Comparison of ENCODE assay signal across 18 mouse cellular contexts in the genomic region with DNA sequence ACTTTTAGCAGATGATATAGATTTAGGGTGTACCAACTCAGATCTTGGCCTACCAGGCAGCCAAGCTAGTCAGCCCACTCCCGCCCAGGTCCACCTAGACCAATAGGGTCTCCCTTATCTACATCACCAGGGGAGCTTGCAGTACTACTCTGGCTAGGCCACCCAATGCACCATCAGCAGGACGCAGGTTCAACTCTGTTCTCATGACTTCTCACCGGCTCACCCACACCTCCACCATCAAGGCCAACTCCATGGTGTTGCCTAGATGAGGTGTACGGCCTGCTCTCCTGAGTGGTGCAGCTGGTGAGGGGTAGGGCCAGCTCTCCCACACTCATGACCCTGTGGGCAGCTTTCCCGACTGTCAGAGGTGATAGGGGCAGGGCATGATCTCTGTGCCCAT. TPM values are rescaled to one million over a fixed set of nuclear protein-coding genes. Genes with fewer than 3 reads are reported as not detected.
A peak's percentile ranks its signal among the peaks of the same experiment; 100 is the strongest.
DNase-seq lines count a peak whose midpoint lies in the region.
"Had no signal": no experiment of that assay in that cellular context is flagged by ENCODE, and none has a peak within 500 bp of the region (broad histone marks: within the 10 kb centered on the region; RNA-seq: fewer than 3 reads in every experiment).

No protein-coding gene starts in this region.

- H3K36me3 ChIP-seq in heart, embryonic 10.5 days = no peaks in the 10 kb centered on the region
- H3K36me3 ChIP-seq: G1E had no signal

- H3K9me3 ChIP-seq in heart, embryonic 10.5 days = no peaks in the 10 kb centered on the region
- H3K9me3 ChIP-seq: G1E had no signal

- intact Hi-C loops in heart, postnatal 25 days (cut with DNase I) = no loop called here
- intact Hi-C loops in heart, postnatal 36 days (cut with DNase I) = no loop called here

- H3K4me1 ChIP-seq in heart, embryonic 10.5 days = no peaks in the 10 kb centered on the region

- H3K27me3 ChIP-seq in heart, embryonic 10.5 days (ENCODE audit: insufficient read depth, poor library complexity, severe bottlenecking) = no peaks in the 10 kb centered on the region
- H3K27me3 ChIP-seq: CH12.LX had no signal

- no peak overlapping the region for H3K4me3 ChIP-seq in heart, embryonic 10.5 days

- WGBS in heart, embryonic 10.5 days = 91% methylated on average over 5 of the region's 5 CpGs

- no peak overlapping the region for H3K27ac ChIP-seq in heart, embryonic 10.5 days

- peak; percentile 73 for DNase-seq in heart, adult 11 months
- no peak for DNase-seq in heart, postnatal 25 days (ENCODE audit: low spot score)
- peak; percentile 68 for DNase-seq in heart, embryonic 10.5 days (ENCODE audit: low spot score)
- DNase-seq in heart, postnatal 36 days = no peak
- DNase-seq: adrenal gland, adult 2 months; adrenal gland, adult 8-10 months; adrenal gland, postnatal 10 days; adrenal gland, postnatal 14 days; adrenal gland, postnatal 25 days; adrenal gland, postnatal 36 days; B cell, adult 2 months; cerebellum, adult 11 months; cerebellum, adult 11-12 months; cerebellum, adult 18-20 months had no signal

RNA-seq across cellular contexts. Expression of a gene that starts 27.7 kb away (rescaled TPM):
- 1 to 10 TPM in 1 of 2 experiments, under 1 TPM in 1; 0.55 to 1.0 TPM for total RNA-seq in heart, postnatal 25 days (2021)
- polyA plus RNA-seq in heart, embryonic 10.5 days (2016; fragmentation: Nextera tagmentation; extraction: Ambion mirVana) = 4.7 and 7.1 TPM in 2 replicates
- total RNA-seq in heart, postnatal 36 days (2021) = 1 to 10 TPM in 1 of 2 experiments, under 1 TPM in 1; 0.64 to 1.2 TPM
- total RNA-seq: adrenal gland, postnatal 25 days; G1E had no signal
- polyA plus RNA-seq: G1E, Patski had no signal

RNA-seq across cellular contexts. Expression of a gene that starts 32.2 kb away (rescaled TPM):
- 1 to 10 TPM; 1.9 to 2.7 TPM for total RNA-seq in heart, postnatal 25 days (2021)
- polyA plus RNA-seq in heart, embryonic 10.5 days (2016; fragmentation: Nextera tagmentation; extraction: Ambion mirVana) = 4.9 and 7.8 TPM in 2 replicates
- 1 to 10 TPM; 2.3 to 3.1 TPM for total RNA-seq in heart, postnatal 36 days (2021)
- total RNA-seq: MEL had no signal
- polyA plus RNA-seq: G1E had no signal

Comparison
In these comparisons a context has a peak if more than half of its experiments do, and no peak if none do; other contexts are left out.
1. DNase-seq: peak in heart, adult 11 months (single experiment) and heart, embryonic 10.5 days (single experiment); none in heart, postnatal 25 days (single experiment) and heart, postnatal 36 days (0 of 2).